Mouse (Mus musculus) lung, embryonic 16.5 days (tissue): ENCODE results near the gene Rbm20. TPM values are rescaled to one million over a fixed set of nuclear protein-coding genes. Genes with fewer than 3 reads are reported as not detected.

Experiments used
- ATAC-seq: fragments of 200-750 bp; cut with Nextera tagmentation; 2 replicates; pipeline ENCODE4 v1.8.0; 2017; ENCODE audit warnings: low read depth, mild to moderate bottlenecking, moderate library complexity
- H3K27ac ChIP-seq: fragments of 300-500 bp; sonication (generic); 2 replicates; pipeline ENCODE4 v1.5.1; 2014; ENCODE audit warnings: mild to moderate bottlenecking, control low read depth, low read length
- H3K27me3 ChIP-seq: fragments of 300-500 bp; sonication (generic); 2 replicates; pipeline ENCODE4 v1.6.1; 2014; ENCODE audit warnings: low read depth, low read length, mixed read lengths; ENCODE audit not compliant: control insufficient read depth, insufficient read depth
- H3K36me3 ChIP-seq: fragments of 300-500 bp; sonication (generic); 2 replicates; pipeline ENCODE4 v1.6.1; 2014; ENCODE audit warnings: low read length; ENCODE audit not compliant: control insufficient read depth, insufficient read depth
- H3K4me1 ChIP-seq: fragments of 300-500 bp; sonication (generic); replicated peaks from 2 replicates; pipeline ENCODE4 v1.6.1; 2014; ENCODE audit warnings: low read length, mixed read lengths; ENCODE audit not compliant: control insufficient read depth, insufficient read depth
- H3K4me2 ChIP-seq: fragments of 300-500 bp; sonication (generic); 2 replicates; pipeline ENCODE4 v1.6.1; 2014; ENCODE audit warnings: low read depth, low read length, control low read depth
- H3K4me3 ChIP-seq: fragments of 300-500 bp; sonication (generic); 2 replicates; pipeline ENCODE4 v1.5.1; 2014; ENCODE audit warnings: mild to moderate bottlenecking, low read length, control low read depth
- H3K9ac ChIP-seq: fragments of 300-500 bp; sonication (generic); 2 replicates; pipeline ENCODE4 v1.6.1; 2014; ENCODE audit warnings: low read length, control low read depth
- H3K9me3 ChIP-seq: fragments of 300-500 bp; sonication (generic); 2 replicates; pipeline ENCODE4 v1.6.1; 2016; ENCODE audit warnings: low read length; ENCODE audit not compliant: control insufficient read depth
- whole genome bisulfite sequencing: fragments of 180-500 bp; shearing (Covaris S2); extraction: QIAGEN DNeasy Blood & Tissue Kit; methylation state at CpG from one replicate; pipeline ENCODE4 v1.1.7; 2014; 5-methylcytosine and 5-hydroxymethylcytosine counted together
- polyA plus RNA-seq: library from polyadenylated mRNA; unstranded; fragments of >200 nt; fragmentation: Nextera tagmentation; extraction: Ambion mirVana; gene quantifications from 2 replicates; pipeline ENCODE4 v1.2.1, GENCODE M21; 2015

The Rbm20 gene
- polyA plus RNA-seq, 1 experiment from 2014 or later = 1.5 TPM

DNA sequence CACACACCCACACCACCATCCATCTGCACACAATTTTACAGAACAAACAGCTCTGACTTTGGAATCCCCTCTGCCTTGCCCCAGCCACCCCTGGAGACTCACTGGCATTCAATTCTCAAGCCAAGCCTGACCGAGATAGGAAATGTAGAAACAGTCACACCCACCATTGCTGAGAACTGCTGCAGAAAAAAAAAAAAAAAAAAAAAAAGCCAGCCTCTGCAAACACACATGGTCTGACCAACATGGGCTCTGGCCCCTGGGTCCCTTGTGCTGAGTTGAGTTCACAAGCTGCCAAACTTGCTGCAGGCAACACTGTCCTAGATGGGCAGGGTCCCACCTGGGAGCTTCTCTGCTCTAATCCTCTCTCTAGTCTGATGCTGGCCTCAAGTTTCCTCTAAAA lies 200.7 kb downstream of the Rbm20 start:
- Histone ChIP-seq H3K9ac (no peak overlapping the region), H3K36me3 (no peaks in the 10 kb centered on the region), H3K4me1 (no peaks in the 10 kb centered on the region), H3K27ac (no peak overlapping the region), H3K9me3 (no peaks in the 10 kb centered on the region), H3K27me3 (no peaks in the 10 kb centered on the region), H3K4me3 (no peak overlapping the region), H3K4me2 (no peak overlapping the region)
- ATAC-seq = no peak
- 48% methylated on average over 1 of the region's 1 CpGs for WGBS

DNA sequence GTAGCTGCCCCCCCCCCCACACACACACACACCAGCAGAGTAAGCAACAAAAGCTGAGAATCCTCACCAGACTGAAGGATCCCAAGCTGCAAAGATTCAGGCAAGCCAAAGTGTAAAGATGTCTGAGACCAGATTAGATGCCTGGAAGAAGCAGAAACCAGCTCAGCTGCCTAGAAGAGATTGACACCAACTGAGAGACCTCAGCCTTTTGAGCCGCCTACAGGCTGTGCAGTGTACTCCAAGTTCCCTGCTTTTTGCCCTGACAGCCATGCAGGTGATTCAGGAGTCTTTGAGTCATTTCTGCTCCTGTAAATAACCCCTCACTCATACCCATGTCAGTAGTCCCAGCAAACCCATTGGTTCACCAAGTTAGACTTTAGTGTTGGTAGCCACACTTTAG lies 203.4 kb downstream of the Rbm20 start:
- Histone ChIP-seq H3K4me2 (no peak overlapping the region), H3K4me3 (no peak overlapping the region), H3K36me3 (no peaks in the 10 kb centered on the region), H3K9ac (no peak overlapping the region), H3K27me3 (no peaks in the 10 kb centered on the region), H3K4me1 (no peaks in the 10 kb centered on the region), H3K9me3 (no peaks in the 10 kb centered on the region), H3K27ac (no peak overlapping the region)
- 79% methylated on average over 1 of the region's 1 CpGs for WGBS
- ATAC-seq = no peak

DNA sequence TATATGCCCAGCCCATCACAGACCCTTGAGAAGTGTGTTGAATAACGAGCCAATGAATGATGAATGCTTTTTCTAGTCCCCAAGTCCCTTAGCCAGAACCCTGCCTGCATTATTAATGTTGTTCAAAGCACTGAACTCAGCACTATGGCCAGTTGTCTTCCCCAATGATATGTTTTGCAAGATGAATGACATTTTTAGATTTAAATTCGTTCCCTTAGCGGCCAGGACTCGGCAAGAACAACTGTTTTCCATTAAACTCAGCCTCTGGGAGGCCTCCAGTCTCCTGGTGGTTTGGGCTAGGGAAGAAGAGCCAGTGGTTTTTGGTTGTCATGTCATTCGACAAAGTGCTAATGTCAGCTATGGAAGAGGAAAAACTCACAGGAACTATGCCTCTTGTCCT lies 204.7 kb downstream of the Rbm20 start:
- Histone ChIP-seq H3K36me3 (no peaks in the 10 kb centered on the region), H3K4me3 (no peak overlapping the region), H3K4me1 (no peaks in the 10 kb centered on the region), H3K4me2 (no peak overlapping the region), H3K27me3 (no peaks in the 10 kb centered on the region), H3K9me3 (no peaks in the 10 kb centered on the region), H3K9ac (no peak overlapping the region), H3K27ac (no peak overlapping the region)
- 57% methylated on average over 5 of the region's 5 CpGs for WGBS
- ATAC-seq = no peak

DNA sequence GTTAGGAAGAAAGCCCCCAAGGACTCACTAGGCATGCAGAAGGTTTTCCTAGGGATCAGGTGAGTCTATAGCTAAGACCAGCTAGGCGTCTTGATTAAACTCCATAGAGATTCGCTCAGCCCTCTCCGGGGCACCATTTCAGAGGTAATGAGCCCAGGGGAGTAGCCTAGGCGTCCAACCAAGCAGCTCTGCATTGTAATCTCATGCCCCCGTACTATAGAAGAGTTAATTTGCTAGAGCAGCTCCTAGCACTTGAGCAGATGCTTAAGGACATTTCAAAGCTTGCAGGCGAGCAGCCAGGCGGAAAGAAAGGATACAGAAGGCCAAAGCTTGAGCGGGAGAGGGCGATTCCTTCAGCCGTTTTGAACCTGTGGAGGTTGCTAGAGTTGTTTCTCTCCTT lies 208.3 kb downstream of the Rbm20 start:
- Histone ChIP-seq H3K4me2 (no peak overlapping the region), H3K27me3 (no peaks in the 10 kb centered on the region), H3K4me1 (no peaks in the 10 kb centered on the region), H3K9ac (no peak overlapping the region), H3K27ac (no peak overlapping the region), H3K36me3 (no peaks in the 10 kb centered on the region), H3K9me3 (no peaks in the 10 kb centered on the region), H3K4me3 (no peak overlapping the region)
- ATAC-seq = no peak
- WGBS = 60% methylated on average over 10 of the region's 10 CpGs

DNA sequence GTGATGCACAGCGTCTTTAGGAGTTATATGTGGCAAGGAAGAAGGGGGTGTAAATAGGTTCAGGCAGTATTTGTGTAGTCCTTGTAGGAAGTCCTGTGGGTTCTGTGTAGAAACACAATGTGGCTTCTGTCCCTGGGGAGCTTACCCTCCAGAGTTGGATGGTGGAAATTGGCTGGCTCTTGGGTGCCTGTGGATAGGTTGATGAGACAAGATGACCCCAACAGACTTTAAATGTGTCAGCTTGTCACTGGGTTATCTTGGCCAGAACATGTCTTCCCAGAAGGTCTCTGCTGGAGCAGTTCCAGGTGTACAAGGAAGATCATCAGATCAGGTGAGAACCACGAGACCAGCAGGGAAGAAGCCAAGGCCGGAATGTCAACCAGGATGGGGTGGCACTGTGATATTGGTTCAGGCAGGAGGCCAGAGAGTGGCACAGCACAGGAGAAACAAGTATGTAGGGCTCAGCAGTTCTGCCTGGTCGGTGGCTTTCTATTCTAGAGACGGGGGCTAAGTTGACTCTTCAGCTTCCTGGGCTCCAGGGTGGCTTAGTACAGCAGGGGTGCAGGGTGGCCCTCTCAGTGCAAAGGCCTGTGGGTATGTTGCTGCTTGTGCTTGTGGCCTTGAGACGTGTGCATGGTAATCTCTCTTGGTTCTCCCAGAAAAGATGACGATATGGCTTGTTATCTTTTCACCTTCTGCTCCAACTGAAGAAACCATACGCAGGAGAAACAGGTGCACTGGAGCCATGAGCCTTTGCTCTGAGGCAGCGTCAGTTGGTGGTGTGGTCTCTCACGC lies 209.7 kb downstream of the Rbm20 start:
- no peak for ATAC-seq
- H3K27ac ChIP-seq = no peak overlapping the region
- no peaks in the 10 kb centered on the region for H3K9me3 ChIP-seq
- no peak overlapping the region for H3K4me3 ChIP-seq
- H3K27me3 ChIP-seq = no peaks in the 10 kb centered on the region
- no peak overlapping the region for H3K4me2 ChIP-seq
- 81% methylated on average over 10 of the region's 10 CpGs for WGBS
- peaks cover 5% of the 10 kb centered on the region for H3K4me1 ChIP-seq
- no peak overlapping the region for H3K9ac ChIP-seq
- no peaks in the 10 kb centered on the region for H3K36me3 ChIP-seq

DNA sequence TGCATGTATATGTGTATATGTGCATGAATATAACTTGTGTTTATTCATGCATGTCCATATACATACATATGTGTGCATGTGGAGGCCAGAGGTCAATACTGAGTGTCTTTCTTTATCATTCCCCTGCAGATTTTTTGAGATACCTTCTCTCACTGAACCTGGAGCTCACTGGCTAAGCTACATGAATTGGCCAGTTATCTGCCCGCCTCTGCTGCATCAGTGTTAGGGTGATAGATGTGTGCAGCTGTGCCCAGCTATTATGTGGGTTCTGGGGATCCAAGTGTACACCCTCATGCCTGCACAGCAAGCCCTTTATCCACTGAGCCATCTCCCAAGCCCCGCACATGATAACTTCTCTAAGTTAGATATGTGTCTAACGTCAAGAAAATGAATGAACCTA lies 210.7 kb downstream of the Rbm20 start:
- Histone ChIP-seq H3K4me3 (no peak overlapping the region), H3K36me3 (no peaks in the 10 kb centered on the region), H3K9ac (no peak overlapping the region), H3K27me3 (no peaks in the 10 kb centered on the region), H3K4me1 (peaks cover 13% of the 10 kb centered on the region), H3K9me3 (no peaks in the 10 kb centered on the region), H3K4me2 (no peak overlapping the region), H3K27ac (no peak overlapping the region)
- ATAC-seq = no peak
- WGBS = 65% methylated on average over 3 of the region's 3 CpGs

DNA sequence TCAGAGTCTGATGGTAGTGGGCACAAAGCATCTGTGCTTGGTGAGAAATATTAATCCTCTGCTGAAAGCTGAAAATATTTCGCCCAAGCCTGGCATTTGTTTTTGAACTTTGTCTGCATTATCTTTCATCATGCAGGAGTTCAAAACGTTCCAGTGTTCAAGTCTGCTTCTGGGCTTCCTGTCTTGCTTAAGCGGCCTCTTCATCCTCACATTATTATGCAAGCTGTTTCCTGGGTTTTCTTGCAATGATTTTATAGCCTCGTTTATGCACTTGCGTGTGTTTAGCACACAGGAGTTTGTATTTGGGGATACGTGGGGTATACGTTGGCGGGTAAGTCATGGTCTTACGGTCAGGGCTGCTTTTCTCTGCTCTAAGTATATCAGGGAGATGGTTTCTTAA lies 211.2 kb downstream of the Rbm20 start:
- Histone ChIP-seq H3K36me3 (no peaks in the 10 kb centered on the region), H3K4me3 (no peak overlapping the region), H3K27ac (no peak overlapping the region), H3K27me3 (no peaks in the 10 kb centered on the region), H3K9me3 (no peaks in the 10 kb centered on the region), H3K4me2 (no peak overlapping the region), H3K9ac (no peak overlapping the region), H3K4me1 (peaks cover 18% of the 10 kb centered on the region)
- ATAC-seq = no peak
- 73% methylated on average over 9 of the region's 9 CpGs for WGBS

DNA sequence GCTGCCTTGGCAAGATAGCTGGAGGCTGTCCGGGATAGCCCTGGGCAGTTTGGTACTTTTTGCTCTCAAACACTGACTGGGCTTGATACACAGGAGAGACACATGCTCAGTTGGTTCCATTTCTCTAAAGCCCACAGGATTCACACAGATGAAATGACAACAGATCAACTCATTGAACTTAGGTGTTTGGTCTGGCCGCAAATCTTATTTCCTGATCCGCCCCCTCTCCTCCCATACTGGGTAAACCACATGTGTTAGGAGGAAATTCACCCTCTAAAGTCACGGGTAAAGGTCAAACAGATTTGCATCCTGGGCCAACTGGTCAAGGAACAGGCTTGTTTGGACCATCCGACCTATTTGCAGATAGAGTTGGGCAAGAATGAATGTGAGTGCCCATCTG lies 212.4 kb downstream of the Rbm20 start:
- Histone ChIP-seq H3K4me2 (no peak overlapping the region), H3K9me3 (no peaks in the 10 kb centered on the region), H3K27me3 (no peaks in the 10 kb centered on the region), H3K9ac (no peak overlapping the region), H3K4me1 (peaks cover 29% of the 10 kb centered on the region), H3K36me3 (no peaks in the 10 kb centered on the region), H3K27ac (no peak overlapping the region), H3K4me3 (no peak overlapping the region)
- 69% methylated on average over 5 of the region's 5 CpGs for WGBS
- no peak for ATAC-seq

DNA sequence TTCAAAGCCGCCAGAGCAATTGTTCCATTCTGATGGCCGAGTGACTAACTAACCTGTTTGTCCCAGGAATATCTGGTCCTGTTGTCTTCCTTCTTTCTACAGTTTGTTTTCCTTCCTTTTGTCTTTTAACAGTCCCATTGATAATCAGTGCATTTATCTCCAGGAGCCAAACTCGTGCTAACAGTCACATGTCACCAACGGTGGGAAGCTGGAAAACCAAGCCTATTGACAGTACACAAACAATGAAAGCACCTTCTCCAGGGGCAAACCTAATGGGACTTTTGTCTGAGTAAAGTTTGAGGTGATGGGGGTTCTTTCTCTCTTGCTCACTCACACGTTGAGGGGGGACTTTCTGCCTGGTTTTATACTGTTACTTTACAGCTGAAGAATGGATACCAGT lies 213.2 kb downstream of the Rbm20 start:
- H3K27ac ChIP-seq = no peak overlapping the region
- peaks cover 32% of the 10 kb centered on the region for H3K4me1 ChIP-seq
- no peak overlapping the region for H3K4me3 ChIP-seq
- no peaks in the 10 kb centered on the region for H3K9me3 ChIP-seq
- ATAC-seq = no peak
- H3K4me2 ChIP-seq = no peak overlapping the region
- 48% methylated on average over 5 of the region's 5 CpGs for WGBS
- no peaks in the 10 kb centered on the region for H3K27me3 ChIP-seq
- H3K9ac ChIP-seq = no peak overlapping the region
- no peaks in the 10 kb centered on the region for H3K36me3 ChIP-seq
